Mouse (Mus musculus) NIH3T3 (cell line): Measurements from ENCODE around the gene Nudt22.

ENCODE experiments used
- DNase-seq: peaks from one replicate; pipeline ENCODE4 v3.0.0-alpha.2; 2012; ENCODE audit warnings: low read depth

Nudt22 gene

GRCm38 (mm10) chr19:6977759-6978638 is 17.9 kb downstream of the Nudt22 start:
- DNase-seq = no peak

- peak; percentile 84 for DNase-seq
These were observed 20.1 kb downstream of the Nudt22 start, which contains the start of gene Plcb3 for GRCm38 (mm10) chr19:6975537-6976521. TSS of gene Plcb3 (minus strand) at chr19:6976470.

- peak; percentile 93 for DNase-seq
These were observed 21.4 kb downstream of the Nudt22 start, which contains the start of gene Ppp1r14b for GRCm38 (mm10) chr19:6974211-6975205. TSS of gene Ppp1r14b (plus strand) at chr19:6974968.

GRCm38 (mm10) chr19:6973581-6974190 is 22.2 kb downstream of the Nudt22 start:
- no peak for DNase-seq

- DNase-seq = no peak
These were observed 23.5 kb downstream of the Nudt22 start for GRCm38 (mm10) chr19:6972247-6972917.

- DNase-seq = no peak
These were observed 24.3 kb downstream of the Nudt22 start for GRCm38 (mm10) chr19:6971644-6972043.

- DNase-seq = peak; percentile 38
These were observed 25.3 kb downstream of the Nudt22 start for GRCm38 (mm10) chr19:6970460-6971085.

- DNase-seq = peak; percentile 92
These were observed 26.1 kb downstream of the Nudt22 start for GRCm38 (mm10) chr19:6969665-6970381.

- DNase-seq = no peak
These were observed 26.6 kb downstream of the Nudt22 start for GRCm38 (mm10) chr19:6969291-6969664.

- DNase-seq = peak; percentile 63
These were observed 27.2 kb downstream of the Nudt22 start for GRCm38 (mm10) chr19:6968491-6969271.

- no peak for DNase-seq
These were observed 39.5 kb downstream of the Nudt22 start for GRCm38 (mm10) chr19:6956461-6956860.

- DNase-seq = no peak
These were observed 40.5 kb downstream of the Nudt22 start for GRCm38 (mm10) chr19:6955424-6955823.

- DNase-seq = peak; percentile 69
These were observed 41.9 kb downstream of the Nudt22 start for GRCm38 (mm10) chr19:6954046-6954445.

GRCm38 (mm10) chr19:6952712-6953037 is 43.2 kb downstream of the Nudt22 start:
- peak; percentile 70 for DNase-seq

- DNase-seq = peak; percentile 92
These were observed 43.8 kb downstream of the Nudt22 start for GRCm38 (mm10) chr19:6951994-6952711.

GRCm38 (mm10) chr19:6951381-6951968 is 44.4 kb downstream of the Nudt22 start:
- peak; percentile 96 for DNase-seq

GRCm38 (mm10) chr19:6950613-6951153 is 45.2 kb downstream of the Nudt22 start:
- DNase-seq = peak; percentile 69
